Mouse (Mus musculus) mouse embryonic stem cell (cell line): ENCODE measurements around the gene Ttc7b.

Experiments
- in situ Hi-C, 2 experiments: fragments of 300-500 bp; cut with MboI; formaldehyde crosslinking; loops; 1 replicate in 1 of 2; 3 replicates in 1 of 2; pipeline ENCODE4 v1.14.3; 2019 to 2020; ENCODE audit warnings: low sequenced_read_pairs in 2 of 2, low pct_unique_long_range_greater_than_20kb in 1 of 2, mixed read lengths in 1 of 2; ENCODE audit not compliant: unreplicated experiment in 1 of 2

Gene Ttc7b

DNA sequence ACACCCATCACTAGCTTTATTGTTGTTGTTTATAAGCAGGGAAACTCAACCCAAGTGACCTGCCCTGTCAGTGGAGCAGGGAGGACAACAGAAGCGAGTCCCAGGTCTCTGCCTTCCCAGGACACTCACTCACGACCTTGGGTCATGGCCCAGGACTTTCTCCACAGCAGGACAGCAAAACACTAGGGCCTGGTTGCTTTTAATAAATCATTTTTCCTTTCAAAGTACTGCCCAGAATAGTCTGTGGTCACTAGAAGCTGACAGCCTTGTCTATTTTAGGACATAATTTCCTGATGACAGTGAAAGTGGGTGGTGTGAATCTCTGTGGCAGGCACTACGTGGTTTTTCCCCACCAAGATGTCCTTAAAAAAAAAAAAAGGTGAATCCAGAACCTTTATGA, 7.6 kb upstream of the Ttc7b start:
- in situ Hi-C loops: no loop called here

GRCm38 (mm10) chr12:100527753-100528152, 7.1 kb upstream of the Ttc7b start:
- in situ Hi-C loops: no loop called here

DNA sequence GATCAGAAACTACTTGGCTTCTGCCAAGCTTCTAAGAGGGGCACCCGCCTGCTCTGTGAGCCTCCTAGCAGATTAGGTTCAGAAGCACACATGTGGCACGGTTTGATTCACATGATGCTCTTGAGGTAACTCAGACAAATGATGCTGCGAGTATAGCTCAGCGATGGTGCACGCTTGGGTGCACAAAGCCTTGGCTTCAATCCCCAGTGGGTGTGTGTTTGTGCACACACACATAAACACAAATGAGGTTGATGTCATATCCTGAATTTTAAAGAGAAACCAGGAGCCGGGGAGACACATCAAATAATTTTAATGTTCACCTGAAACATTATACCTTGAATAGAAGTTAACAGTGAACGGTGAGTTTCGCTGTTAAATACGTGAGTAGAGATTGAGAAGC, 6.6 kb upstream of the Ttc7b start:
- in situ Hi-C loops: no loop called here

GRCm38 (mm10) chr12:100525939-100526338, 5.3 kb upstream of the Ttc7b start:
- in situ Hi-C loops: no loop called here

- in situ Hi-C loops: no loop called here
Observed at GRCm38 (mm10) chr12:100520077-100520793, 391 bp downstream of the Ttc7b start.

DNA sequence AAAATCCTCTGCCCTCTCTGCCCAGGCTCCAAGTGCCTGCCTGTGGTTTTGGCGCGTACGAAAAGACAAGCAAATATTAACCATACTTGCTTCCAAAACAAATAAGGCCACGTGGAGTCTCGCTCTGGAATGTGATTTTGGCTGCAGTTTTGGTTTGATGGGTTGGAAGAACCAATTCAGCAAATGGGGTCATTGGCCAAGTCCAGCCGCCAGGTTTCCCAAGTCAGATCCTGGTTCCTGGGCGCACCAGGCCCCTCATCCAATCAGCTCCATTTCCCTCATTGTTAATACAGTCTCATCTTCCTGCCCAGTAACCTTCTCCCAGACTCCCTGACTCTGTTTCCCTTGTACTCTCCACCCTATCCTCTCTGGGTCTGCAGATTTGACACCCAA, 946 bp downstream of the Ttc7b start:
- in situ Hi-C loops: no loop called here

DNA sequence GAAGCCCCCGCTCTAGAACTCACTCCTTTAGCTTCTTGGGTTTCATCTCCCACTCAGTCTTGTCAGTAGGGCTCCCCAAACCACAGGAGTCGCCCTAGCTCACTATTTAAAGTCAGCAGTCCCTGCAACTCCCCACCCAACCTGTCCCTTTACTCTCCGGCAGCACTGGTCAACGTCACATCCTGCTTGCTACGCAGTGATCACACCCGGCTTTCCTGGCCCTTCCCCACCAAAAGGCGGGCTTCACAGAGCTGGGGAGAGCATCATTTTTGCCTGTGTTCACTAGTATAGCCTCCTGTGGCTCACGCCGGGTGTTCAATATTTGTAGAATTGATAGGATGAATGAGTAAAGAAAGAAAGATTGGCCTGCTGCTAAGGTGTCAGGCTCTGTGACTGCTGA, 3.3 kb downstream of the Ttc7b start:
- in situ Hi-C loops: no loop called here

- in situ Hi-C loops: no loop called here
Observed at GRCm38 (mm10) chr12:100516161-100516838, 4.3 kb downstream of the Ttc7b start.

- in situ Hi-C loops: no loop called here
Observed at GRCm38 (mm10) chr12:100515493-100515892, 5.1 kb downstream of the Ttc7b start.

DNA sequence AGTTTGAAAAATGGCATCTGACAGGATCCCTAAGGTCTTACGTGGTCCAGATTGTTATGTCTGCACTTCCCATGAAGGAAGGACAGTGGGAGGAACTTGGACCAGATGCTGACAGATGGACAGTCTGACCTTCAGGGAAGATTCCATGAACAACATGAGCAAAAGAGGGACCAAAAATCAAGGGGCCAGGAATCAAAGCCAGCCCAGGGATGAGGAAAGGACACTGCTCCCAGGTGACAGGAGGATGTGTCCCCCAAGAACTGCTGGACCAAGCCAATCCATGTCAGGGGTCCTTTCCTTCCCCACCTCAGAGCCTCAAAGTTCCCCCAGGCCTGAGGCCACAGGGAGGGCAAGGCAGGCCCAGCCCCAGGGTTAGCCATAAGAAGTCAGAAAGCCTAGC, 6.0 kb downstream of the Ttc7b start:
- in situ Hi-C loops: no loop called here

DNA sequence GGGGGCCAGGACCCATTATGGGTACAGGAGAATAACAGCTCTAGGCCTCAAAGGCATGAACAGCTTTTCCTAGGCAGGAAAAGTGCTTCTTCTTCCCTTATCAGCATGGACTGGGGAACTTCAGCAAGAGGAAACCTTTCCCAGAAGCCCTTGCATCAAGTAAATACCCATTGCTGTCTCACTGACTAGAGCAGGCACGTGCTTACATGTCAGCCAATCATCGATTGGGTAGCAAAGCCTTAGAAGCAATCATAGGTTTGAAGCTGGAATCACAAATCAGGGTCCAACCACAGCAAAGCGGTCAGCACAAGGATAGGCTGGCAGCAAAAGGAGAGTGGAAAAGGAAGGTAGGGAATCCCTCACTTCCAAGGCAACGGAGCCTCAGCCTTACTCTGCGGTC, 7.5 kb downstream of the Ttc7b start:
- in situ Hi-C loops: no loop called here

DNA sequence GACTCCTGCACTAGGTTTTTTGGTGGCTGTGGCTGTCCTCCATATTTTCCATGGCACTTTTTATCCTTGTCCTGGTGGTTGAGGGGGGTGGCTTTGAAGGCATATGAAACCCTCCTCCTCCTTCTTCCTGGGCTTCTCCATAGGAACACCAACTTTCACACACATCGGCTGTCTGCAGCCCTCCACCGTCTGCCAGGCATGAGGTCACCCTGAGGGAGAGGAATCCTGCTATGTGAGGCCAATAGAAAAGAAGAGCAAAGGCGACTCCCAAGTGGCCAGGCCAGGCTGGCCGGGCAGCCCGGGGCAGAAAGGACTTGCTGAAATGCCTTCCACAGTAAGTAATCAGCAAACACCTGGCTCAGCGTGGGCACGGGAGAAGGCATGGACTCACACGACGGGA, 8.0 kb downstream of the Ttc7b start:
- in situ Hi-C loops: no loop called here

DNA sequence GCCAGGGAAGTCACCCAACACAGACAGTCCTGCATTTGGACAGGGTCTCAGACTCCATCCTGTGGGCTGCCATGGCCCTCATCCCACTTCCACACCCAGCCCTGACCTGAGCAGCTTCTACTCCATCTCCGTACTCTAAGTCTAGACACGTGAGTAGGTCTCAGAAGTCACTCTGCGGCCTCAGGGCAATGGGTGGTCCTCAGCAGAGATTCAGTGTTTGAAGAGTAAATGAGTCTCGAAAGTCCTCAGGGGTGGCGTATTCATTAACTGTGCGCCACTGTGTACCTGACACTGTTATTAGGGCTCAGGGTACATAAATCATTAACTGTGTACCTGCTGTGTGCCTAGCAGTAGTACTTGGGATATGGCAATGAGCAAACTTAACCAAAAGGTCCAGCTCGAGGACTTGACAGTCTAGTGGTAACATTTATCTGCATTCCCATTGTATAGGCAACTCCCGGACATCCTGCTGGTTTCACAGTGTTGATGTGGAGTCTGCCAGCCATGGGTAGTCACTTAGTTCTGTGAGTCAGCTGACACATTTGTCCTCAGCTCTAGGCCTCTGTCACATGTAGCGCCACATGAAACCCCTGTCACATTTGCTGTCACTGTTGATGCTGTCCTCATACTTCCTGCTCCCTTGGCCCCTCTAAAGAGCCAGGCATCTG, 10.9 kb downstream of the Ttc7b start:
- in situ Hi-C loops: no loop called here

DNA sequence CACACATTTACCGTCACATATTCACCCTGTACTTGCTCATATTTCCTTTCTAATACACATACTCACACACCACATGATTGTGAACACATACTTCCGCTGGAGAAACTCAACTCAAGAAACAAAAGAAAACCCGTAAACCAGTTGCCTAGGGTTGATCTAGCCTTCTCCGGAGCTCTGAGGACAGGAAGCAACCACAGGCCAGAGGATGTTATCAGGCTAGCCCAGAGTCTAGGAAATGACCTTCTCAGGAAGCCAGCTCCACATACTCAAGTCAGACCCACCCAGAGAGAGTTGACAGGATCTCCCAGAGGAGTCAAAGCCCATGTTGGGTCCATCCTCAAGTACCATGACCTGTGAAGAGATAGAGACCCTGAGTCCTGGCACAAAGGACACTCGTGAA, 12.0 kb downstream of the Ttc7b start:
- in situ Hi-C loops: no loop called here

DNA sequence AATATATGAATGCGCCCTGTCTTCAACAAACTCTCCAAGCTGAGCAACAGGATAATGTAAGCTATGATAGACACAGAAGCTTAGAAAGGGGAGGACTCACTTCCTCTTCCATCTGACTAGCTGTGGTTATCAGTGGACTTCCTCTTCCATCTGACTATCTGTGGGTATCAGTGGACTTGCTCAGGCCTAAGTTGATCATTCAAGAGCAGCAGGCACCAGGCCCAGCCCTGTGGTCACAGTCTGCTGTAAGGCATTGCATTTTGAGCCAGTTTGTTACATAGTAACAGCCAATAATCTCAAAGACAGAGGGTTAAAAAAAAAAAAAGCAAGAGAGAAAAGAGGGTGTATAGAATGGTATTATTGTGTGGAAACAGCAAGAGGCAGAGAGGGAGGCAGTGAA, 15.1 kb downstream of the Ttc7b start:
- in situ Hi-C loops: no loop called here

DNA sequence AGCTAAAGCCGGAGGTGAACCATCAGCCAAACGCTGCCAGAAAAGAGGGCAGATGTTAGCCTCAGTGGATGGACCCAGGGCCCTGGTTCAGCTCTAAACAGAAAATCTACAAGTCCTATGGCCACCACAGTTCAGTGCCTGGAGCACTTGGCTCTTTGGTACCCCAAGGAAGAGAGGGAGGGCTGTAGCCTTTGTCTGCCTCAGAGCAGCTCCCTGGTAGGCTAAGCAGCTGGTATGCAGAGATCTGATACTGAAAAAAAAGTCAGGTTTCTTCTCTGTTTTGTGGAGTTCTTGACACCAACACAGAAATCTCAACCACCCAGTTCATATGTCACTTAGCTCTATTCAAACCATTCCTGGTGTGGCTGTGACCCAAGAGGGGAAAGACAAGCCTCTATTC, 16.0 kb downstream of the Ttc7b start:
- in situ Hi-C loops: no loop called here

DNA sequence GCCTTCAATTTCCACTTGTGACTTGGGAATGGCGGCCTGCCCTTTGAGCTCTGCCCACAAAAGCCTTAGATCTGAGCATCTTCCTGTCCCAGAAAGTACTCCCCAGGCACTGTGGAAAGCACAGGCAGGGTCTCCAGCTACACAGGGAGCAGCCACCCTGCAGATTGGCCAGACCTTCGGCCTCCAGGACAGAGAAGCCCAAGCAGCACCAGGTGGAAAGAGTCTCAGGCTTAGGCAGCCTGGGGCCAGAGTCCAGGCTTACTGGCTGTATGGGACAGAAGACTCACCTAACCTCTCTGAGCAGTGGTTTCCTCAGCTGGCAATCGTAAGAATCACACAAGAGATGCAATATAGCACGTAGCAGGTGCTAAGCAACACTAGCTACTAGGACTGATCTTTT, 17.0 kb downstream of the Ttc7b start:
- in situ Hi-C loops: no loop called here

GRCm38 (mm10) chr12:100502544-100502943, 18.1 kb downstream of the Ttc7b start:
- in situ Hi-C loops: no loop called here

GRCm38 (mm10) chr12:100501261-100501660, 19.4 kb downstream of the Ttc7b start:
- in situ Hi-C loops: no loop called here

DNA sequence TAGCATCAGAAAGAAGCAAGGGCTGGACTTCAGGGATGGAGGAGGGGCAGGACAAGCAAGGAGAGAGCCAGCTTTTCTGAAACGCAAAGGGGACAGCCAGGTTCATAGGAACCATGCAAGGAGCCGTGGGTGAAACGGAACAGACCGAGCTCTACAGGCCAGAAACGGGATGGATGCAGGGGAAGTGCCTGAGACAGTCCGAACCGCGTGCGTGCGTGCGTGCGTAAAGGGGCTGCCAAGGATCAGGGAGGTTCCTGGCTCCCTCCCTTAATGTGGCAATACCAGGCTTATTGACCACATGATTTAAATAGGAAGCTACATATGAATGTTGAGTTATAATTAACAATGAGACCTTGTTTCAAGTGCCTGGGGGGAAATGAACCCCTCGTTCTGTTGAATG, 21.2 kb downstream of the Ttc7b start:
- in situ Hi-C loops: loop anchor here in 1 of 2 experiments (25.0 kb wide), 1 partner anchor 537 kb away; the partner anchor contains the start of gene Kcnk13
